Mouse (Mus musculus) kidney, adult 2 months (tissue): ENCODE measurements around the gene Fanca.

Experiments used
- CTCF ChIP-seq: fragments of 200-500 bp; conservative IDR thresholded peaks from 2 replicates; pipeline ENCODE4 v1.5.1; 2011; ENCODE audit warnings: low read depth, mild to moderate bottlenecking, control low read depth, low read length, moderate library complexity, mixed read lengths; ENCODE audit not compliant: insufficient read depth, insufficient read length
- POLR2A ChIP-seq: fragments of 200-500 bp; IDR thresholded peaks from one replicate; pipeline ENCODE4 v1.6.1; 2011; ENCODE audit warnings: low read depth, low read length, control low read depth

DNA sequence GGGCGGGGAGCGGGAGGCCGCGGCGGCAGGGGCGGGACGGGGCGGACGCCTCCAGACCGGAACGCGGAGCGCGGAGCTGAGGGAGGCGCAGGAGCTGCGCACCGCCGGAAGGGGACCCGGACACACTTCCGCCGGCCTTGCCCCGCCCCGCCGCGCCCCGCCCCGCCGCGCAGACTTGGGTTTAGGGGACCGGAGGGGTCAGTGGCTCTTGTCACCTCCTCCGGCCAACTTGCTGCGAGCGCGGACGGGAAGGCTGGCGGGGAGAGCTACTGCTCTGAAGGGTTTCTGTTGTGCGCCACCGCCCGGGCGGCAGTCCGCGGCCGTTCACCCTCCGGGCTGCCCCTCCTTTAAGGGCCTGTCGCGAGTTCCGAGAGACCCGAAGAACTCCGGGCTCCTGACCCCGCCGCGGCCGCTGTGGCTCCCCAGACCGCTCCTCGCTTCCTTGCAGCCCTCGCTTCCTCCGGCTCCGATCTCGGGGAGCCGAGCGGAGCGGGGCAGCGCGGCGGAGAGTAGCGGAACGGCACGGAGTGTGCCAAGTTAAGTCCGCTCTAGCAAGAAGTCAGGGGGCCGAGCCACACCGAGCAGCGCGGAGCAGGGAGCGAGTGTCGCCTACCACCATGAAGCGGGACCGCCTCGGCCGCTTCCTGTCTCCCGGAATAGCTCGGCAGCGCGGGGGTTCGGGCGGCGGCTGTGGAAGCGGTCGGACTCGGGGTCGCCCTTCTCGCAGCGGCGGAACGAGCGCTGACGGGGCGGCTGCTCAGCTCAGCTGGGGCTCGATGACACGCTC lies 64.1 kb downstream of the Fanca start, which contains the start of the genes Zfp276 and Vps9d1:
- TF ChIP-seq CTCF (no peak), POLR2A (no peak)
